Mouse (Mus musculus): ENCODE data around the gene Ifit1. TPM values are rescaled to one million over a fixed set of nuclear protein-coding genes. Genes with fewer than 3 reads are reported as not detected.
A peak's percentile ranks its signal among the peaks of the same experiment; 100 is the strongest.
"Not testable (repeated sequence)": the region's sequence is repeated elsewhere in the genome, so short reads cannot be mapped to it uniquely, and the experiment has no call there.

Gene Ifit1
- total RNA-seq (2014; fragmentation: Nextera tagmentation) (0.69 TPM in 1 of 2 replicates, not detected in the other), total RNA-seq (2017) (1.8 and 2.9 TPM in 2 replicates)

DNA sequence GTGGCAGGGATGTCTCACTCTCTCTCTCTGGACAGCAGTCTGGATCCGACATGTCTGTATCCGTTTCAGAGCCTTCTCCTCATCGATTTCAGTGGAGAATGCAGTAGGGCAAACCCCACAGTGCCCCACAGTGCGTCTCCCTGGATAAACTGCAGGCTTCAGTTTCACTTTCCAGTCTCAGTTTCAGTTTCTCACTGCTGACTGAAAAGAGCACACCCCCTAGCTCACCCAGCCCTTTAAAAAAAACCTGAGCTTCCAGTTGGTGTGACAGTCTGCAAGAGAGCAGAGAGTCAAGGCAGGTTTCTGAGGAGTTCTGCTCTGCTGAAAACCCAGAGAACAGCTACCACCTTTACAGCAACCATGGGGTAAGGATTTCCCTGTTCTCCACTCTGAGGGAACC is at the start of gene Ifit1, which contains the start of gene Ifit1bl2:
Gene Ifit1, plus strand, starts transcription at position 249 of the 400 bp plus-strand sequence.
Gene Ifit1bl2, minus strand, starts transcription at position 121 of the 400 bp plus-strand sequence.
- ATAC-seq (replicated peaks; ENCODE audit: low FRiP score, low TSS enrichment, poor library complexity, severe bottlenecking), result peak; percentile 31; the same call in 1 of the 2 replicates

DNA sequence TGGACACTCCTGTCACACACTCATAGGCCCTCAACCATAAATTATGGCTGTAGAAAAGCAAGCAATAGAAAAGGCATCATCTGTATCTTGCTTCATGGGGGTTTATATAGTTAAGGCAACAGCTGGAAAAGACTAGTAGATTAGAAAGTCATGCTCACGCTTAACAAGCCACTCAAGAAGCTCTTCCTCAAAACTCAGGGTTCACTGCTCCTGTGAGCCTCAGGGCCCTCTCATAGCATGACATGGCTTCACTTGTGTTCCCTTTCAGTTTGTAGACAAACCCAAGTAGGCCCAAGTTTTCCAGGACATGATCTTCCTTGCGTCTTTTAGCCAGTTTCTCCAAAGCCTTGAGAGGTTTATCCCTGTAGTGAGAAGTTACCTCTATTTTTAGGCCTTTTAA is 47.2 kb upstream of the Ifit1 start:
- ATAC-seq (replicated peaks; ENCODE audit: low FRiP score, low TSS enrichment, poor library complexity, severe bottlenecking), result no peak

DNA sequence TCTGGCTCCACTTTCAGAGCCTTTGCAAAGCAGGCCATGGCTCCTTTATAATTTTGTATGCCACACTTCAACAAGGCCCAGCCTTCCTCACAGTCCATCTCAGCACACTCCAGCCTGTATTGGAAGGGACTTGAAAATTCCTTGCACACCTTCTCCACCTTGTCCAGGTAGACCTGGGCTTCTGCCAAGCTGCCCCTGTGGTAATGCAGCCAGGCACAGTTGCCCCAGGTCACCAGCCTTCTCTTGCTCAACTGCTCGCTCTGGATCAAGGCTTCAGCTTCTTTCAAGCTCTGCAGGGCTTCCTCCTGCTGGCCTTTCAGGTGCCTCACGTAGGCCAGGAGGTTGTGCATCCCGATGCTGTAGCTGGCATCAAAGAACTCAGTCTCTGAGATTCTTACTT is 46.1 kb upstream of the Ifit1 start:
- ATAC-seq (replicated peaks; ENCODE audit: low FRiP score, low TSS enrichment, poor library complexity, severe bottlenecking), result not testable (repeated sequence)

DNA sequence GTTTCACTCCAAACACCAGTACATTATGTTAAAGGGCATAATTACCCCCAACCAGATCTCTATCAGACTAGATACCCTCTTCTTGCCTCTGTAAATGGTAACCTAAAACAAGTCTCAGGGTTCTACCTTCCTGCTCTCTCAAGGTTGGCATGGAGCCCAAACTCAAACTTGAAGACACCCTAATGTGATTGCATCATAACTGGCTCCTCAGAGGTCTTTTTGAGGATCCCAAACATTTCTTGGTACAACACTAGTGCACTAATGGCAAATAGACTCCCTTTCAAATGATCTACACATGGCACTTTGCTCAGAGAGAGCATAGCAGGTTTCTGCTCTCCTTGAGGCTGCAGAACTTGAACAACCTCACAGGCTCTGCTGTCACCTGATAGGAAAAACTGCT is 43.9 kb upstream of the Ifit1 start:
- 0 out of 2 replicates have a peak, but pooled peaks have one; percentile 7 for ATAC-seq (replicated peaks; ENCODE audit: low FRiP score, low TSS enrichment, poor library complexity, severe bottlenecking)

DNA sequence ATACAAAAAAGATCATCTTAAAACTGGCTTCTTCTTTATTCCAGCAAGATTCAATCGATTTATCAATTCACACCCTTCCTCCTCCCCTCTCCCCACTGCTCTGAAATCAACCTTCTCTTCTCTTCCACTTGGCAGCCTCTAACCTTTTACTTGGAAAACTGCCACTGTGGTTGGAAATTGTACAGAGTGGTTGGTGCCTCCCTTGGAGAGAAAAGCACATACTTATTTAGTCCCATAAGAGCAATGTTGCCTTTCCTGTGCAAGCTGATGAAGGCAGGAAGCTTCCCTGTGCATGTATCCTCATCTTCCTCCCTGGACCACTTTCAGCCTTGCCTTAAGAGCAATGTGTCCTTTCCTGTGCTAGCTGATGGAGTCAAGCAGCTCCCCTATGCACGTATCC is 42.3 kb upstream of the Ifit1 start:
- ATAC-seq (replicated peaks; ENCODE audit: low FRiP score, low TSS enrichment, poor library complexity, severe bottlenecking), result no peak

DNA sequence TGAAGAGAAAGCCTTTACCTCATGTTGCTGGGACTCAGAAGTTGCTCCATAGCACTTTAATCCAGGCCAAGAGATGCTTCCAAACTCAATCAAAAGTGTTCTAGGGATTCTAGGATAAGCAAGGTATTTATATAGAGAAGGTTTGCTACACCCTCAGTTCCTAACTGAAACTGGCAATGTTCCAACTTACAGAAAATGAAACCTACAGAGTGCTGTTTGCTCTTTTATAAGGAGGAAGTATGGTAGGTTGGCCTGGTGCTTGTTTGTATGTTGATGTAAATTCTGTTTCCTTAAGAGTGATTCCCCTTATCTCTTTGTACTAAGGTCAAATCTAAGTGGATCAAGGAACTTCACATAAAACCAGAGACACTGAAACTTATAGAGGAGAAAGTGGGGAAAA is 41.4 kb upstream of the Ifit1 start:
- ATAC-seq (replicated peaks; ENCODE audit: low FRiP score, low TSS enrichment, poor library complexity, severe bottlenecking), result not testable (repeated sequence)

DNA sequence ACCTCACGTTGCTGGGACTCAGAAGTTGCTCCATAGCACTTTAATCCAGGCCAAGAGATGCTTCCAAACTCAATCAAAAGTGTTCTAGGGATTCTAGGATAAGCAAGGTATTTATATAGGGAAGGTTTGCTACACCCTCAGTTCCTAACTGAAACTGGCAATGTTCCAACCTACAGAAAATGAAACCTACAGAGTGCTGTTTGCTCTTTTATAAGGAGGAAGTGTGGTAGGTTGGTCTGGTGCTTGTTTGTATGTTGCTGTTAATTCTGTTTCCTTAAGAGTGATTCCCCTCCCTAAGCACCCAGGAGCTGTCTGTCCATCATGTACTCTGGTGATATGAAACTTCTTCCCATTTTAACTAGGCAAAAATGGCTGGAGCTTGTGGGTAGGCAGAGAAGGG is 38.8 kb upstream of the Ifit1 start, which contains the start of gene Ifit1bl1:
Gene Ifit1bl1, minus strand, starts transcription at position 69 of the 400 bp plus-strand sequence.
- ATAC-seq (replicated peaks; ENCODE audit: low FRiP score, low TSS enrichment, poor library complexity, severe bottlenecking), result 0 out of 2 replicates have a peak, but pooled peaks have one; percentile 34

DNA sequence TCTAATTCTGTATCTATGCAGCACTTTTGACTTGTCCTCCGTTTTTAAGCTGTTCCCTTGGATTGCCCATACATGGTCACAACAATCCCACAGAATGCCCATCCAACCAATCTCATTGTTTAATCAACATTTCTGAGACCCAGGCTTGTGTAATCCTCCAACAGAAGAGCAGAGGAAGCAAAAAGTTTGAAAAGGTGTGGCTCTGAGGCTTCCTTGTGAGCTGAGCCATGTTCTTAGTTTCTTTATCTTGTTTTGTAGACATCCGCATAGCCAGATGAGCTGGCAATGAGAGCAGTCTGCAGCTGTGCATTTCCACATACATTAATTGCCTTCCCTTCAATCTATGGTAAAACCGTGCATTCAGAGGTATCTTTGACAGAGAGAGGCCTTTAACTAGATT is 35.2 kb upstream of the Ifit1 start:
- no peak for ATAC-seq (replicated peaks; ENCODE audit: low FRiP score, low TSS enrichment, poor library complexity, severe bottlenecking)

DNA sequence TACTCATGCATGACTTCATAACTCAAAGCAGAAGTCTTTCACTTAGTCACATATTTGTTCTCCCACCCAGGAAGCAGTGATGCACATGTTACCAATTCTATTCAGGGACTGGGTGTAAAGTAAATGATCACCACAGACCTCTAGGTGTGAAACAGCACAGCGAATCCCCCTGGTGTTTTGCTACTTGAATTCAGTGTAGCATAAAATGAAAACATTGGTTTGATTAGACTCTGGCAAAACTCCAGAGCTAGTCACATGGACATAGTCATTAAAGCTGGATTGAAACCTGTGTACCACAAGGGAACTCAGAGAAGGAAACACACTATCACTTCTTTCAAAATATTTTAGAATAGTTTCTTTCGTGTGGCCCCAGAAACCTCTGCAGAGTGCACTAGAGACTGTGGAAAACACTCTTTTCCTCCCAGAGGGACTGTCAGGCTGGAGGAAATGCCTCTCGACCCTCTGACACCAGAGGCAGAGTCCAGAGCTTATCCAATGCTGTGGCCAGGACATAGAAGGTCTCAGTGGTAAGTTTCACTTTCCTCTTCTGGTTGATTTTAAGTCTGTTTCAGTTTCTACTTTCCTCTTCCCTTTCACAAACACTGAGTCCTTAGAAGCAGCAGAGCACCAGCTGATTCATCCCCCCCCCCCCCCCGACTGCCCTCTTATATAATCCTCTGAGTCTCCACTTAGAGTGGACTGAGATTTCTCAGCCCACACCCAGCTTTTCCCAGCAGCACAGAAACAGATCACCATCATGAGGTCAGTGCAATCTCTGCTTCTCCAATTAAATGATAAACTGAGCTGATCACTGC is 33.2 kb upstream of the Ifit1 start, which contains the start of gene Ifit3b:
Gene Ifit3b, plus strand, starts transcription at position 734 of the 815 bp plus-strand sequence.
- ATAC-seq (replicated peaks; ENCODE audit: low FRiP score, low TSS enrichment, poor library complexity, severe bottlenecking), result not testable (repeated sequence)

DNA sequence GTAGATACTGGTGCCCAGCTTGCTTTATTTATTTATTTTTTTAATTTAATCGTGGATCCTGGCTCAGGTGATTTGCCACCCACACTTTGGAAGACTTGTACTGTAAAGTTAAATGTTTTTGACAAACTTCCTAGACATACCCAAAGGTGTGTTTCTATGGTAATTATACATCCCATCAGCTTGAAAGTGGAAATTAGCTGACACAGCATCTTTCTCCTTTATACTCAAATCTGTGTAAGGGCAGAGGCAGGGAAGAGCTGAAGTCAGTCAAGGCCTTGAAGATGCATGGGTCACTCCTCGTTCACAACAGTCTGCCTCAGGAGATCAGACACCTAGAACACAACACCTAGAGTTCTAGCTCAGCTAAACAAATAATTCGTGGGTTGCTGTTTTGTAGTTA is 30.6 kb upstream of the Ifit1 start:
- ATAC-seq (replicated peaks; ENCODE audit: low FRiP score, low TSS enrichment, poor library complexity, severe bottlenecking), result not testable (repeated sequence)

DNA sequence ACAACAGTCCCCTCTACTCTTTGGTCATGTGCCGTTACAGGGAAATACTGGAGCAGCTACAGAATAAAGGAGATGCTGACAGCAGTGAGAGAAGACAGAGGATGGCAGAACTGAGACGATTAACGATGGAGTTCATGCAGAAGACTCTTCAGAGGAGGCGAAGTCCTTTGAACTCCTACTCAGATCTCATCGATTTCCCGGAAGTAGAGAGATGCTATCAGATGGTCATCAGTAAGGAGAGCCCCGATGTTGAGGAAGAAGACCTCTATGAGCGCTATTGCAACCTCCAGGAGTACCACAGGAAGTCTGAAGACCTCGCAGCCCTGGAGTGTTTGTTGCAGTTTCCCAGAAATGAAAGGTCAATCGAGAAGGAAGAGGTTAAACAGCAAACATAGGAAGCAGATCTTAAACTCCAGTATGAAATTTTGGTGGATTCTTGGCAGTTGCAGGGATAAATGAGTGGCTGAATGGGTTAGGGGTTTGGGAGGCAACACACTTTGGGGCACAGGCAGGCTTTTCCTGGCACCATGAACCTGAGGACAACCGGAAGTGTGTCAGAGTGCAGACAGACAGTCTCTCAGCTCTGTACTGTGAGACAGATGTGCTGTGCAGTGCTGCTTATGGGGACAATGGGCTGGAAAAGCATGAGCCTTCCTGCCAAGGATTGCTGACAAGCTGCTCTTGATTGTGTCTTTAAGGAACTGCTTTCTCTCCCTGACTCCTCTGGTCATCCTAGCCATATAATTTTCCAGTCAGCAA is 28.2 kb upstream of the Ifit1 start:
- 0 out of 2 replicates have a peak, but pooled peaks have one; percentile 18 for ATAC-seq (replicated peaks; ENCODE audit: low FRiP score, low TSS enrichment, poor library complexity, severe bottlenecking)

DNA sequence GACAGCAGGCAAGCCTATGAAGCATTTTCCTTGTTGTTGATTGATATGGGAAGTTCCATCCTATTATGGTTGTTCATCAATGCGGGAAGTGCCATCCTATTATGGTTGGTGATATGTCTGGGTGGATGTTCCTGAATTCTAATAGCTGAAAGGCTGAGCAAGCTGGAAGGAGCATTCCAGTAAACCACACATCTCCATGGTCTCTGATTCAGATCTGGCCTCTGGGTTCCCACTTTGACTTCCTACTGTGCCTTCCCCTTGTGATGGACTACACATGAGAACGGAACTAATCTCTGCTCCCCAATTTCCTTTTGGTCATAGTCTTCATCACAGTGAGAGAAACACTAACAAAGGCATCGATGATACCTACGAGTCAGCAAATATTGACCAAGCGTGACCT is 19.8 kb upstream of the Ifit1 start:
- no peak for ATAC-seq (replicated peaks; ENCODE audit: low FRiP score, low TSS enrichment, poor library complexity, severe bottlenecking)

DNA sequence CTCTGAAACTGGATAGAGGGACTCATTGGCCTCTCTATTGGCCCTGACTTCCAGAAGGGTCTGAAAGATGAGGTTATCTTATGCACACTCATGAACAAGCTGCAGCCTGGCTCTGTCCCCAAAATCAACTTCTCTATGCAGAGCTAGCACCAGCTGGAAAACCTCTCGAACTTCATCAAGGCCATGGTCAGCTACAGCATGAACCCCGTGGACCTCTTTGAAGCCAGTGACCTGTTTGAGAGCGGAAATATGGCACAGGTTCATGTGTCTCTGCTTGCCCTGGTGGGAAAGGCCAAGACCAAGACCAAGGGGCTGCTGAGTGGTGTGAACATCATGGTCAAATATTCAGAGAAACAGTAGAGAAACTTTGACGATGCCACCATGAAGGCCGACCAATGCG is 16.9 kb upstream of the Ifit1 start:
- no peak for ATAC-seq (replicated peaks; ENCODE audit: low FRiP score, low TSS enrichment, poor library complexity, severe bottlenecking)

DNA sequence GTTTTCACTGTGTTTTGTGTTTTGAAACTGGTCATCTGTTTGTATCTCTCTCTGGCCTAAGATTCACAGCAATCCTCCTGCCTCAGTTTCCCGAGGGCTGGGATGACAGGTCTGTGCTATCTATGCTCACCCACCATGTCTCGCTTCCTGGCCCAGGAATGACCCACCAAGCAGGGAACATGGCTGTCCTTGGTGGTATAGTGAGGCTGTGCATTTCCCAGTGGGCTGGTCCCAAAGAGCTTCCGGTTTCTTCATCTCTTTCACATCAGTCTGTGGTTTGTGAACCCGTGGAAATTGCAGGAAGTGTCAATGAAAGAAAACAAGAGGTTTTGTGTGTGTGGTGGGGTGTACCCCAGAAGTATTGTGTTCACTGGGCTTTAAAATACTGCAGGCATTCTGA is 16.0 kb upstream of the Ifit1 start:
- ATAC-seq (replicated peaks; ENCODE audit: low FRiP score, low TSS enrichment, poor library complexity, severe bottlenecking), result no peak

DNA sequence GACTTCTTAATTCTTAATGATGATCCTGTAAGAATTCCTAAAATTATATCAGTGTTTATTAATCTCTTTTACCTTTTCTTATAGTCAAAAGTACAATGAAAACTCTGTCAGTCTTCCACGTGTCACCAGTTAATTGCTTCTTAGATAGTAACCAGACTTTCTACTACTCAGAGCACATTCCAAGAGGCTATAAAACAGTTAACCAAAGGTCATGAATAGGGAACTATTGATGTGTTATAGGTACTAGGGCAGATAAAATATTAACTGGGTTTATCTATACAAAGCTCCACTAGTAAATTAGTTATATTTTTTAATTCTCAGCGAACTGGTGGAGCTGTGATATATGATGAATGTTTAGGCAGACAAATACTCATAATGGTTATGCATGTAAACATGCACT is 13.2 kb upstream of the Ifit1 start:
- ATAC-seq (replicated peaks; ENCODE audit: low FRiP score, low TSS enrichment, poor library complexity, severe bottlenecking), result no peak

DNA sequence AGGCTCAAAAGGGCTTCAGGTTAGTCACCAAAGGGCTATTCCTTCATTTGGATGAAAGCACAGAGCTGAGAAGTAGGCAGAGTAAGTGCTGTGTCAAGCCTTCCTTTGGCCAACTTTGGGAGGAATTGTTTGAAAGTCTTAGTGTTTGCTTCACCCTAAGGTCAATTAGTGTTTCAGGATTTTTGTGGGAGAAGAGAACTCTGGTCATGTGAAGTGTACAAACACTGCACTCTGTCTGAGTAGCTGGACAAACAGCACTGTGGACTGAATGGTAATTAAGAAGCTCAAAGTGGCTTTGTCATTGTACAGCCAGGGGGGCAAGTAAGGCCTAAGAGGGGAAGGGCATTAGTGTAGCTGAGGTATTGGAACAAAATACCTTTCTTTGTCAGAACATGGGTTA is 9.2 kb upstream of the Ifit1 start:
- no peak for ATAC-seq (replicated peaks; ENCODE audit: low FRiP score, low TSS enrichment, poor library complexity, severe bottlenecking)

DNA sequence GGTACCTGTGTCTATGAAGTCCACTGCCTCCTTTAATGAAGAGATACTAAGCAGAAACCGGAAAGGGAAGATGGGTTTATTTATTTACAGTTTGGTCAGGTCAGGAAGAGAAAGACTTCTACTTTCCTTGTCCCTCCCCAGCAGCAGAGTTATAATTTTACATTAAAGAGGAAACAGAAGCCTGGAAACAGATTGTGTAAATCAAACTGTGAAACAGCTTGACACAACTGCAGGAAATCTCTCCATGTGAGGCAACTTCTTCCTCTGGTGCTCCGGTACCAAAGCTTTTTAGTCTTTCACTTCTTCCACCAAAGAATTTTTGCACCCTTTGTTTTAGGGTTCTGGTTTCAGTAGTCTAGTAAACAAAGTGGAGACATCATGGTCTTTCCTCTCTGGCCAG is 7.2 kb upstream of the Ifit1 start:
- no peak for ATAC-seq (replicated peaks; ENCODE audit: low FRiP score, low TSS enrichment, poor library complexity, severe bottlenecking)

DNA sequence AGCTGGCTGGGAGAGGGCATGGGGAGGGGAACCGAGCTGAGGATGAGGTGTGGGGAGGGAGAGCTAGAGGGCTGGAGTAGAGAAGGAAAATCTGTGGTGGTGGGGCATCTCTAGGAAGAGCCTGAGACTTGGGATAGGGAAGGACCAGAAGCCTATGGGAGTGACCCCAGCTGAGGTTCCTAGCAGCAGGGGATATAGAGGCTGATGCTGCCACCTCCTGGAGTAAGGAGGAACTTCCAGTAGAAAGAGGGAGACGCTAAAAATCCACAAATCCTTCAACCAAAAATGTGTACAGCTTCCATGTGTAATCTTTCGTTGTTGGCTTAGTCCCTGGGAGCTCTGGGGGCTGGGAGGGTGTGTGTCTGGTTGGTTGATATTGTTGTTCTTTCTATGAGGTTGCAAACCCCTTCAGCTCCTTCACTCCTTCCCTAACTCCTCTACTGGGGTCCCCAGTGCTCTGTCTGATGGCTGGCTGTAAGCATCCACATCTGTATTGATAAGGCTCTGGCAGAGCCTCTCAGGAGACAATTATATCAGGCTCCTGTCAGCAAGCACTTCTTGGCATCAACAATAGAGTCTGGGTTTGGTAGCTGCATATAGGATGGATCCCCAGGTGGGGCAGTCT is 3.6 kb upstream of the Ifit1 start:
- ATAC-seq (replicated peaks; ENCODE audit: low FRiP score, low TSS enrichment, poor library complexity, severe bottlenecking), result peak; percentile 87; the same call in 1 of the 2 replicates

DNA sequence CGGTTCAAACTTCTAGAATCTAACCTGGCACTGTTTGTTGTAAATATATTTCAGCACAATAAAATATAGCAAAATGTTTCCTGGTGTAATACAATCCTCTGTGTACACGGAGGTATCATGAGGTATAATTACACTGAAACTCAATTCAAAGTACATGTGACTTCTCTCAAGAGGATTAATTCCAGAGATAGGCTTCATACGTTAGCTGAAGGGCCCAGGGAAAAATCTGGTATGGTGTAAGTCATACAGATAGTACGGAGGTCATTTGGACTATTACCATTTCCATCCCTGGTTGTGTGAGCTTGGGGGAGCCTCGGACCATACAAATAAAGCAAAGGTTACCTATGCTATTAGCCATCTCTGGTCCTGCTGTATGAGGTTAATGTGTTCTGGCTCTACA is 1.9 kb downstream of the Ifit1 start:
- ATAC-seq (replicated peaks; ENCODE audit: low FRiP score, low TSS enrichment, poor library complexity, severe bottlenecking), result no peak

DNA sequence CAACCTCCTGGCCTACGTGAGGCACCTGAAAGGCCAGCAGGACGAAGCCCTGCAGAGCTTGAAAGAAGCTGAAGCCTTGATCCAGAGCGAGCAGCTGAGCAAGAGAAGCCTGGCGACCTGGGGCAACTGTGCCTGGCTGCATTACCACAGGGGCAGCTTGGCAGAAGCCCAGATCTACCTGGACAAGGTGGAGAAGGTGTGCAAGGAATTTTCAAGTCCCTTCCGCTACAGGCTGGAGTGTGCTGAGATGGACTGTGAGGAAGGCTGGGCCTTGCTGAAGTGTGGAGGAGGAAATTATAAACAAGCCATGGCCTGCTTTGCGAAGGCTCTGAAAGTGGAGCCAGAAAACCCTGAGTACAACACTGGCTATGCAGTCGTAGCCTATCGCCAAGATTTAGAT is 7.0 kb downstream of the Ifit1 start:
- ATAC-seq (replicated peaks; ENCODE audit: low FRiP score, low TSS enrichment, poor library complexity, severe bottlenecking), result not testable (repeated sequence)
